Comparison of ENCODE assay signal across 17 mouse cellular contexts in genomic region chr12:30020447-30020846, GRCm38 (mm10).
"Had no signal": no experiment of that assay in that cellular context is flagged by ENCODE, and none has a peak within 500 bp of the region (broad histone marks: within the 10 kb centered on the region; RNA-seq: fewer than 3 reads in every experiment).

No protein-coding gene starts in this region.

- ATAC-seq: hindbrain, postnatal 0 days; intestine, embryonic 16.5 days had no signal

- DNase-seq: gastrocnemius, postnatal 14 days; gastrocnemius, postnatal 36 days; heart, adult 11 months; heart, adult 2 months; heart, postnatal 14 days; heart, postnatal 36 days; kidney, adult 11 months; kidney, adult 2 months; kidney, adult 9 months; kidney, postnatal 14 days; kidney, postnatal 36 days; layer of hippocampus, adult 9-11 months; layer of hippocampus, postnatal 36 days; left cerebral cortex, postnatal 4 days; liver, embryonic 13.5 days had no signal
